Mouse (Mus musculus) layer of hippocampus, adult 18-20 months (tissue): ENCODE data around the gene Zdhhc19. TPM values are rescaled to one million over a fixed set of nuclear protein-coding genes. Genes with fewer than 3 reads are reported as not detected.
A peak's percentile ranks its signal among the peaks of the same experiment; 100 is the strongest.

Experiments used
- DNase-seq, 2 experiments: peaks; one replicate each; pipeline ENCODE4 v3.0.0; 2022; ENCODE audit warnings: low spot score in 2 of 2
- total RNA-seq, 2 experiments: library from RNA; stranded (reverse); gene quantifications; 2 replicates each; pipeline ENCODE4 v1.2.3; 2021

The Zdhhc19 gene
- total RNA-seq, 2 experiments from 2014 or later, result not detected

GRCm38 (mm10) chr16:32607562-32608343, 111.7 kb downstream of the Zdhhc19 start:
- DNase-seq, result no peak

- DNase-seq, result no peak
Observed at GRCm38 (mm10) chr16:32608344-32608711, 112.3 kb downstream of the Zdhhc19 start.

GRCm38 (mm10) chr16:32608712-32609400, 112.8 kb downstream of the Zdhhc19 start, which contains the start of gene Tfrc:
Tfrc (plus strand) TSS chr16:32608920.
- peak; percentile 95 to 97 for DNase-seq

- DNase-seq, result peak in 1 of 2 experiments; percentile 12
Observed at GRCm38 (mm10) chr16:32609401-32609779, 113.3 kb downstream of the Zdhhc19 start.

- DNase-seq, result no peak
Observed at GRCm38 (mm10) chr16:32610460-32611255, 114.6 kb downstream of the Zdhhc19 start.

Other genes with a start within 250 kb of the Zdhhc19 start
- 10 to 100 TPM; 46.3 to 47.5 TPM for gene Fbxo45, start 249.1 kb upstream of the Zdhhc19 start, total RNA-seq
- 10 to 100 TPM; 13.2 to 14.0 TPM for gene Wdr53, start 249.0 kb upstream of the Zdhhc19 start, total RNA-seq
- gene Smco1, start 224.8 kb upstream of the Zdhhc19 start, total RNA-seq, result under 1 TPM; 0.30 to 0.45 TPM
- 10 to 100 TPM; 26.7 to 30.9 TPM for gene Rnf168, start 218.8 kb upstream of the Zdhhc19 start, total RNA-seq
- 10 to 100 TPM; 46.4 to 52.4 TPM for gene Ubxn7, start 164.0 kb upstream of the Zdhhc19 start, total RNA-seq
- gene Tm4sf19, start 95.8 kb upstream of the Zdhhc19 start, total RNA-seq, result not detected
- 10 to 100 TPM; 11.9 to 15.5 TPM for gene Tctex1d2, start 76.6 kb upstream of the Zdhhc19 start, total RNA-seq
- gene Pcyt1a, start 65.3 kb upstream of the Zdhhc19 start, total RNA-seq, result 10 to 100 TPM; 31.0 to 36.9 TPM
- gene Slc51a, start 8.4 kb upstream of the Zdhhc19 start, total RNA-seq, result not detected
- gene Tfrc, start 112.7 kb downstream of the Zdhhc19 start, total RNA-seq, result 10 to 100 TPM; 37.3 to 43.2 TPM
- gene Tnk2, start 147.6 kb downstream of the Zdhhc19 start, total RNA-seq, result 100 to 1,000 TPM; 227 to 233 TPM
- gene Muc4, start 239.6 kb downstream of the Zdhhc19 start, total RNA-seq, result not detected